Mouse (Mus musculus) neural tube, postnatal 0 days (tissue): ENCODE data around the gene Lhpp. TPM values are rescaled to one million over a fixed set of nuclear protein-coding genes. Genes with fewer than 3 reads are reported as not detected.

Experiments
- polyA plus RNA-seq: library from polyadenylated mRNA; unstranded; fragments of >200 nt; fragmentation: Nextera tagmentation; extraction: Ambion mirVana; gene quantifications from 2 replicates; pipeline ENCODE4 v1.2.1, GENCODE M21; 2015

Gene Lhpp
- polyA plus RNA-seq = 49.8 and 54.3 TPM in 2 replicates

DNA sequence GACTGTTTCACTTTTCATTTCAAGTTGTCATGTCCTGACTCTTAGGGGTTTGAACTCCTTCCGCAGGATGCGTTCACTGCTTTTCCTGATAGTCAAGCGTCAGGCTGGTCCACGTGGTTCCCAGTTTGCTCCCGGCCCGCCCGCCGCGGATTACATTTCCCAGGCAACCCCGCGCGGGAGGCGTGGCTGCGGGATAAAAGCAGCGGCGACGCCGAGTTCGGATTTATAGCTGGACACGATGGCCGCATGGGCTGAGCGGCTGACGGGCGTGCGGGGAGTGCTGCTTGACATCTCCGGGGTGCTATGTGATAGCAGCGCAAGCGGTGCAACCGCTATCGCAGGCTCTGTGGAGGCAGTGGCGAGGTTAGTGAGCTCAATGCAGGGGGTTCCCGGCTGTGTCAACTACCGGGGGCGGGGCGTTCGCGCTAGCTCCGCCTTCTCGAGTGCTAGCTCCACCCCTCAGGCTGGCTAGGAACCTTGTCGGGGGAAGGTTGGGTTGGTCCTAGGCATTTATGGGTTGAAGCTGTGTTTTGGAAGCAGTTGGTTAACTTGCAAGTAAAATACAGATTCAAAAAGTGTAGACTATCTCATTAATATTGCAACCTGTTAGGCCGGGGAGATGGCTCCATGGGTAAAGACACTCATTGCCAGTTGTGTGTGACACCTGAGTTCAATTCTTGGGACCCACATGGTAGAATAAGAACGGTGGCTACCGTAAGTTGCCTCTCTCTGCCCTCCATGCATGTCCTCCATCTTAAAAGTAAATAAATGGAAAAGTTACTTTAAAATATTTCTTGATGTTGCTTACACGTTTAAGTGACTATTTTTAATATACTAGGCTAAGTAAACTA lies at the start of gene Lhpp:
Gene Lhpp (plus strand): TSS at position 171 of the 851 bp plus-strand sequence.

DNA sequence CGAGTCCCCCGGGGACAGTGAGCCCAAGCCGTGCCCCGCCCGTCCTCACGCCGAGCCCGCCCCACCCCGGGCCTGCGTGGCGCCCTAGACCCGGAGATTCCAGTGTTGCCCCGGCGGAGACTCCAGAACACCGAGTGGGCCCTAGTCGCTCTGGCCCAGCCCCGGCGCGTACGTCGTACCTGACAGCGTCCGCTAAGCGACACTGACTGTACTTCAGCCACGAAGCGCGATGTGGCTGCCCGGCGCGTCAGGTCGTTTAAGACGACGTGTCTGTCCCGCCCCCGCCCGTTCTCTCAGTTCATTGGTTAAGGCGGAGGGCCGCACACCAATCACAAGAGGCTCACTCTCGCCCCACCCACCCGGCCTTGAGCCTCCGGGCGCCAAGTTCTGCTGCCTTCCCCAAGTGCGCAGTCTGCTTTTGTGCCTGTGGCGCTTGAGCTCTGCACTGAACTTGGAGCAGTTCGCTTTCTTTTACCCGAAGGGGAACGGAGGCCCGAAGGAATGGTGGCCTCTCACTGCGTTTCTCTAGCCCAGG lies 34.3 kb upstream of the Lhpp start, which contains the start of gene Oat:
Gene Oat (minus strand): TSS at position 283 of the 535 bp plus-strand sequence.

DNA sequence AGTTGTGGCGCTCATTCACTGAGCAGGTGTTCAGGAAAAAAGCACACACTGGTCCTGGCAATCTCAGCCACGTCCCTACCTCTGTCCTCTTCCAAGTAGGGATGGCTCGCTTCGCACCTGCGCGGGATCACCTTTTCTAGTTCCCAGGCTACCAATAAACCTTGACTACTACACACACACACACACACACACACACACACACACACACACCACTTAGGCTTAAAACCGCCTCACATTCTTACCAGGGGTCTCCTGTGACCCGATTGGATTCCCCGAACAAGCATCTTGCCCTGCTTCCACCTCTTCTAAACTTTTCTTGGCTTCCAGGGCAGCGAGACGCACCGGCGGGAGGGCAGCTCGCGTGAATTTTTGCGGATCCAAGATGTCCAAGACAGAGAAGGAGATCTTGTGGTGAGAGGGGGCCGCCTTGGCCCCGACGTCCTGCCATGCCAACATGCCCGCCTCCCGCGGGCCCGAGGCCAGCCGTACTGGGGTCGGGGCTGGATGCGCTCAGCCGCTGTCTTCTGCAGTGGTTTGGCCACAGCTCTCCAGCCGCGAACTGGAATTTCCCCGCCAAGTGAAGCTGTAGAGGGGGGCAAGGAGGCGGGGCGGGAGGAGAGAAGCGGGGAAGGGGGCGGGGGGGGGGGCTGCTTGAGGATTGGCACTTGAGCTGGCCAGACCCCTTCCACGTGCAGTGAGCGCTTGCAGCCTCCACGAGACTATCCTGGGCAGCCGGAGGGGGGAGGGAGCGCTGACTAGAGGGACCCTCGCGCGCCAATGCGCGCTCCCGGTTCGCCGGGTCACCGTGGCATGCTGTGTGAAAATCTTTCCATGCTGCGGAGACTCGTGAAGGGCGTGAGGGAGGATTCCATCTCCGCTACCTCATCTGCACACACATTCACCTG lies 11.1 kb upstream of the Lhpp start, which contains the start of gene Nkx1-2:
Gene Nkx1-2 (minus strand): TSS at position 567 of the 905 bp plus-strand sequence.

Other genes with a start within 250 kb of the Lhpp start
- 115 and 117 TPM in 2 replicates for gene Oat, start 34.2 kb upstream of the Lhpp start, polyA plus RNA-seq
- gene Nkx1-2, start 11.0 kb upstream of the Lhpp start, polyA plus RNA-seq = 0.08 TPM in 2 replicates
- 8.2 and 9.3 TPM in 2 replicates for gene Fam53b, start 203.2 kb downstream of the Lhpp start, polyA plus RNA-seq
- gene Eef1akmt2, start 242.0 kb downstream of the Lhpp start, polyA plus RNA-seq = 71.6 and 73.7 TPM in 2 replicates
- gene Abraxas2, start 248.6 kb downstream of the Lhpp start, polyA plus RNA-seq = 29.8 and 34.7 TPM in 2 replicates